Mouse (Mus musculus) forebrain, embryonic 14.5 days (tissue): ENCODE measurements around the gene Lrmda. TPM values are rescaled to one million over a fixed set of nuclear protein-coding genes. Genes with fewer than 3 reads are reported as not detected.
A peak's percentile ranks its signal among the peaks of the same experiment; 100 is the strongest.

Source experiments
- ATAC-seq: fragments of 200-750 bp; cut with Nextera tagmentation; 2 replicates; pipeline ENCODE4 v1.8.0; 2017; ENCODE audit warnings: mild to moderate bottlenecking, moderate library complexity
- DNase-seq: peaks from one replicate; pipeline ENCODE4 v3.0.0-alpha.2; 2015; ENCODE audit warnings: low spot score
- H3K27ac ChIP-seq: fragments of 300-500 bp; sonication (generic); 2 replicates; pipeline ENCODE4 v1.5.1; 2014; ENCODE audit warnings: low read depth, mild to moderate bottlenecking, control low read depth, low read length, moderate library complexity
- H3K27me3 ChIP-seq: fragments of 300-500 bp; sonication (generic); replicated peaks from 2 replicates; pipeline ENCODE4 v1.6.1; 2014; ENCODE audit warnings: low read length, control low read depth, mixed read lengths; ENCODE audit not compliant: control insufficient read depth, insufficient read depth
- H3K36me3 ChIP-seq: fragments of 300-500 bp; sonication (generic); 2 replicates; pipeline ENCODE4 v1.6.1; 2014; ENCODE audit warnings: low read length, control low read depth; ENCODE audit not compliant: control insufficient read depth, insufficient read depth
- H3K4me1 ChIP-seq: fragments of 300-500 bp; sonication (generic); 2 replicates; pipeline ENCODE4 v1.6.1; 2014; ENCODE audit warnings: antibody characterized with exemption, low read length, control low read depth; ENCODE audit not compliant: control insufficient read depth, insufficient read depth
- H3K4me2 ChIP-seq: fragments of 300-500 bp; sonication (generic); 2 replicates; pipeline ENCODE4 v1.6.1; 2014; ENCODE audit warnings: mild to moderate bottlenecking, control low read depth, low read length
- H3K4me3 ChIP-seq: fragments of 300-500 bp; sonication (generic); 2 replicates; pipeline ENCODE4 v1.5.1; 2014; ENCODE audit warnings: low read depth, low read length, control low read depth
- H3K9ac ChIP-seq: fragments of 300-500 bp; sonication (generic); 2 replicates; pipeline ENCODE4 v1.6.1; 2014; ENCODE audit warnings: mild to moderate bottlenecking, low read length, control low read depth, moderate library complexity
- H3K9me3 ChIP-seq: fragments of 300-500 bp; sonication (generic); replicated peaks from 2 replicates; pipeline ENCODE4 v1.6.1; 2016; ENCODE audit warnings: low read length, control low read depth, mixed read lengths; ENCODE audit not compliant: control insufficient read depth
- WGBS: fragments of 180-500 bp; shearing (Covaris S2); extraction: QIAGEN DNeasy Blood & Tissue Kit; methylation state at CpG from one replicate; pipeline ENCODE4 v1.1.7; 2014; 5-methylcytosine and 5-hydroxymethylcytosine counted together
- polyA plus RNA-seq: library from polyadenylated mRNA; unstranded; fragments of >200 nt; fragmentation: Nextera tagmentation; extraction: Ambion mirVana; gene quantifications from 2 replicates; pipeline ENCODE4 v1.2.1, GENCODE M21; 2014

Gene Lrmda
- polyA plus RNA-seq, 1 experiment from 2014 or later, result not detected

- no peak for DNase-seq
- H3K4me3 ChIP-seq, result no peak overlapping the region
- ATAC-seq, result no peak
- H3K9me3 ChIP-seq, result no peaks in the 10 kb centered on the region
- peaks cover 4% of the 10 kb centered on the region; the same call in 1 of the 2 replicates for H3K4me1 ChIP-seq
- H3K9ac ChIP-seq, result no peak overlapping the region
- H3K27ac ChIP-seq, result no peak overlapping the region
- 61% methylated on average over 5 of the region's 5 CpGs for WGBS
- no peak overlapping the region for H3K4me2 ChIP-seq
- no peaks in the 10 kb centered on the region for H3K27me3 ChIP-seq
- no peaks in the 10 kb centered on the region for H3K36me3 ChIP-seq
Measured at GRCm38 (mm10) chr14:22090778-22091211, 71.3 kb downstream of the Lrmda start.

GRCm38 (mm10) chr14:22091306-22091705 lies 71.8 kb downstream of the Lrmda start:
- no peak overlapping the region for H3K9ac ChIP-seq
- ATAC-seq, result no peak
- H3K4me2 ChIP-seq, result no peak overlapping the region
- H3K4me1 ChIP-seq, result peaks cover 4% of the 10 kb centered on the region; the same call in 1 of the 2 replicates
- no peak overlapping the region for H3K27ac ChIP-seq
- no peaks in the 10 kb centered on the region for H3K36me3 ChIP-seq
- no peaks in the 10 kb centered on the region for H3K27me3 ChIP-seq
- DNase-seq, result no peak
- no peaks in the 10 kb centered on the region for H3K9me3 ChIP-seq
- no peak overlapping the region for H3K4me3 ChIP-seq
- 73% methylated on average over 4 of the region's 4 CpGs for WGBS

DNA sequence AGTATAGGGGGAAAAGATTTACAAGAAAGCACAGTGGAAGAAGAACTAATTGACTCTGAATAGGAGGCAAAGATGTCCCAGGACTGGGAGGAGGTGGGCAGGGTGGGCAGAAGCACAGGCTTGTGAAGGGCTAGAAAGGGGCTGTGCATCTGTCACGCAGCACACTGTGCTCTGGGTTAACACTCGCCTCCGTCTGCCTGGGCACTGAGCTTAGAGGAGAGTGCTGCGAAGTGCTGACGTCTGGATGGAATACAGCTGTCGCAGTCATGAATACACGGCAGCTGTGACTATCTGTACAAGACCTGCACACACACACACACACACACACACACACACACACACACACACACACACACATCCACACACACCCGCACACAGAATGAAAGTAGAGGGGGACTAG lies 73.6 kb downstream of the Lrmda start:
- no peak for ATAC-seq
- DNase-seq, result no peak

DNA sequence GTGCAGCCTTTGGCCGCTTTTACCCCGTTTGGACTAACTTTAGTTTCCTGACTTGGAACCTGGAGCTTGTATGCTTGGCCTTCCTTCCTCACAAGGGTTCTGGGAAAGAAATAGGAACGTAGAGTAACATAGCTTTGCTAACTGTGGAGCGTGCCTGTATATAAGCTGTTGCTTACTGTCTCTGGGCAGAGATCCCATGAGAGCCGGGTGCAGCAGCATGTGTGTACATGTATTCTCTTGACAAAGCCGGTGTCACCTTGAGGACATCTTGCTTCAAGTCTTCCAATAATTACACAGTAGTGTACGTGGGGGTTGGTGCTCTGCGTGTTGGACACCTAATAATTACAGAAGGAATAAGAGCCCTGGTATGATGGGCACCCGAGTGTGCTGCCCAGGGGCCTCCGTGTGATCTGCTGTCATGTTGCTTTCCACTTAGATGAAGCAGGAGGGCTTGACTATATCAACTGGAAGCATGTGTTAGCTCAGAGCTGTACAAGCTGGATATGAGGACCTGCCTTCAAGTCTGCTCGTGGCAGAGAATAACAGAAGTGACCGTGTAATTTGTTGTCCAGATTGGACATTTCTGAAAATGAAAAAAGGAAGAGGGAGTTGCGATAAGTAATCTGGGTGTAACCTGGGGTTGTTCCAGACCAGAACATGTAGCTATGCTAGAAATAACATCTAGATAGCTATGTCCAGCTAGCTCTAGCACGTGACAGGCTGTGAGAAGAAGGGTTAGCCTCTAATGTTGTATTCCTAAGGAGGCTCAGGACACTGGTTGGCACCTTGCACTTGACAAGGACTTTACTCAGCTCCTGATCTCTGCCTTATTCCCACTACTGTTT lies 82.7 kb downstream of the Lrmda start:
- Histone ChIP-seq H3K9ac (no peak overlapping the region), H3K9me3 (no peaks in the 10 kb centered on the region), H3K36me3 (no peaks in the 10 kb centered on the region), H3K27ac (no peak overlapping the region), H3K4me2 (no peak overlapping the region), H3K27me3 (no peaks in the 10 kb centered on the region), H3K4me1 (no peaks in the 10 kb centered on the region), H3K4me3 (no peak overlapping the region)
- ATAC-seq (no peak), DNase-seq (no peak)
- 91% methylated on average over 14 of the region's 14 CpGs for WGBS

More for the DNA sequence above, 73.6 kb downstream of the Lrmda start:
- Histone ChIP-seq H3K9me3 (no peaks in the 10 kb centered on the region), H3K4me3 (no peak overlapping the region), H3K36me3 (no peaks in the 10 kb centered on the region), H3K9ac (no peak overlapping the region), H3K27me3 (no peaks in the 10 kb centered on the region), H3K4me1 (peaks cover 4% of the 10 kb centered on the region; the same call in 1 of the 2 replicates), H3K4me2 (no peak overlapping the region), H3K27ac (no peak overlapping the region)
- WGBS, result 54% methylated on average over 8 of the region's 8 CpGs

- no peak for DNase-seq
- Histone ChIP-seq H3K27ac (no peak overlapping the region), H3K4me1 (no peaks in the 10 kb centered on the region), H3K9me3 (no peaks in the 10 kb centered on the region), H3K4me3 (no peak overlapping the region), H3K36me3 (no peaks in the 10 kb centered on the region), H3K4me2 (no peak overlapping the region), H3K9ac (no peak overlapping the region), H3K27me3 (no peaks in the 10 kb centered on the region)
- 91% methylated on average over 4 of the region's 4 CpGs for WGBS
- no peak for ATAC-seq
Measured at GRCm38 (mm10) chr14:22105855-22106254, 86.3 kb downstream of the Lrmda start.

DNA sequence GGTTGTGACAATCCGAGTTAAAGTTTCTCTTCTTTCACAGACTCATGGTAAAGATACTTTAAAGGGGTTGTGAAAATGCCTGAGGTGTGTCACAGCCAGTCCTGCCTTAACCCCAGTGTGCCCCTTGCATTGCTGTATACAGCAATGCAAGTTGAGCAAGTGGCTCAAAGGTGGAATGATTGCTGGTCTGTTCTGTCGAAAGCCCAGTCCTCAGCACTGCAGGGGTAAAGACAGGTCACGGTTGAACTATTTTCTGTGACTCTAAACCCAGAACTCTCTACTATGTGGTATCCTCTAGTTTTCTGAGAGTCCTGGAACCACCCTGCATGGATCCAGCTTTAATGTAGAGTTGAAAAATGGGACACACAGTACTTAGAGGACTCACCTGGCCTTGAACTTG lies 87.3 kb downstream of the Lrmda start:
- WGBS, result 80% methylated on average over 3 of the region's 3 CpGs
- Histone ChIP-seq H3K4me1 (no peaks in the 10 kb centered on the region), H3K27ac (no peak overlapping the region), H3K4me2 (no peak overlapping the region), H3K27me3 (no peaks in the 10 kb centered on the region), H3K4me3 (no peak overlapping the region), H3K9me3 (no peaks in the 10 kb centered on the region), H3K36me3 (no peaks in the 10 kb centered on the region), H3K9ac (no peak overlapping the region)
- ATAC-seq (no peak), DNase-seq (no peak)

- no peak overlapping the region for H3K4me3 ChIP-seq
- WGBS, result 80% methylated on average over 4 of the region's 4 CpGs
- H3K4me1 ChIP-seq, result peaks cover 6% of the 10 kb centered on the region
- ATAC-seq, result no peak
- no peak overlapping the region for H3K4me2 ChIP-seq
- no peak overlapping the region for H3K27ac ChIP-seq
- no peak for DNase-seq
- no peaks in the 10 kb centered on the region for H3K36me3 ChIP-seq
- H3K9ac ChIP-seq, result no peak overlapping the region
- no peaks in the 10 kb centered on the region for H3K27me3 ChIP-seq
- no peaks in the 10 kb centered on the region for H3K9me3 ChIP-seq
Measured at GRCm38 (mm10) chr14:22109423-22109822, 89.9 kb downstream of the Lrmda start.

DNA sequence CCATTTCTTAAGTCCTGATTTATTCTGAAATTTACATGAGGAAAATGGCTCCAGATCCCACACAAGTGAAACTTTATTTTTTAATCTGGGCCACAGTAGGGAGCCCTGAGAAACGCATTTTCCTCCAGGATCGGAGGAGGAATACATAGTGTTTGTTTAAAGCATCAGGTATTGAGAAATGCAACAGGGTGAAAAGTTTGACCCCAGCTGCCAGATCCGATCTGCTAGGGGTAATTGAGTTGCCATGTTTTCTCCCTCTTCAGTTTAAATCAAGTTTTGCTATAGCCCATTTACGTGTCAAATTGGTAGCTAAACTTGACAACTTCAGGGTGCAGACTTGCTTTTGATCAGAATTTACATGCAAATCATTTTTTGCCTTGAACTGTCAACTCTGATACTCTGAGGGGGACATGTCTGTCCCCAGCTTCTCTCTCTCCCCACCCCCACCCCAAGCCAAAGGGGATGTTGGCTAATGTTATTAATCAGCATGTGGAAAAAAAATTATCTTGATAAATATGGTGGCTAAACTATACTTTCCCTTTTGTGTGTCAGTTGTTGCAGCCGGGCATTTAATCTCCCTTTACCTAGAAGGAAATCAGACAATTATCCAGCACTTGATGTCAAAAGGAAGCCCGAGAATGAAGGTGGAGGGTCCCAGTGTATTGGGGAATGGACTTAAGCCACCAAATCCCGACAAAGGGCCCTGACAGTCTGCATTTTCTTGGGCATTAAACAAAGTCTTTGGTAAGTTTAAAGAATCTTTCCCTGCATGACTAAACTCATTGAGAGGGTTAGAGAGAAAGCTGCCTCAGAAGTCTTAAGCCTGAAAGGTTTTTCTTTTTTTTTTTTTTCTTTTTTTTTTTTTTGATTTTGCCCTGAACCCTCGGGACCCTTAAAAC lies 94.2 kb downstream of the Lrmda start:
- no peak overlapping the region for H3K27ac ChIP-seq
- H3K9me3 ChIP-seq, result no peaks in the 10 kb centered on the region
- peak; percentile 15; the same call in 1 of the 2 replicates for ATAC-seq
- no peaks in the 10 kb centered on the region for H3K36me3 ChIP-seq
- H3K4me3 ChIP-seq, result no peak overlapping the region
- DNase-seq, result peak; percentile 70
- peak overlapping the region; percentile 6; the same call in 1 of the 2 replicates for H3K4me2 ChIP-seq
- H3K27me3 ChIP-seq, result peaks cover 15% of the 10 kb centered on the region; the same call in 1 of the 2 replicates
- WGBS, result 5% methylated on average over 8 of the region's 8 CpGs
- no peak overlapping the region for H3K9ac ChIP-seq
- peaks cover 14% of the 10 kb centered on the region for H3K4me1 ChIP-seq
